Mouse (Mus musculus) stomach, embryonic 14.5 days (tissue): ENCODE results near the gene Mid1ip1. TPM values are rescaled to one million over a fixed set of nuclear protein-coding genes. Genes with fewer than 3 reads are reported as not detected.

Experiments used
- ATAC-seq: fragments of 200-750 bp; cut with Nextera tagmentation; 2 replicates; pipeline ENCODE4 v1.8.0; 2017; ENCODE audit warnings: low read depth, moderate TSS enrichment; ENCODE audit not compliant: insufficient number of reproducible peaks, insufficient read depth, low FRiP score
- H3K27ac ChIP-seq: fragments of 300-500 bp; sonication (generic); 2 replicates; pipeline ENCODE4 v1.5.1; 2014; ENCODE audit warnings: mild to moderate bottlenecking, low read length, moderate library complexity, mixed read lengths
- H3K27me3 ChIP-seq: fragments of 300-500 bp; sonication (generic); 2 replicates; pipeline ENCODE4 v1.6.1; 2014; ENCODE audit warnings: low read length, control low read depth, mixed read lengths; ENCODE audit not compliant: control insufficient read depth, insufficient read depth
- H3K36me3 ChIP-seq: fragments of 300-500 bp; sonication (generic); 2 replicates; pipeline ENCODE4 v1.6.1; 2014; ENCODE audit warnings: mild to moderate bottlenecking, control low read depth, low read length, moderate library complexity, mixed read lengths; ENCODE audit not compliant: control insufficient read depth, insufficient read depth
- H3K4me1 ChIP-seq: fragments of 300-500 bp; sonication (generic); 2 replicates; pipeline ENCODE4 v1.6.1; 2014; ENCODE audit warnings: low read length, control low read depth, mixed read lengths; ENCODE audit not compliant: control insufficient read depth, insufficient read depth
- H3K4me2 ChIP-seq: fragments of 300-500 bp; sonication (generic); replicated peaks from 2 replicates; pipeline ENCODE4 v1.6.1; 2014; ENCODE audit warnings: low read depth, low read length, control low read depth
- H3K4me3 ChIP-seq: fragments of 300-500 bp; sonication (generic); 2 replicates; pipeline ENCODE4 v1.5.1; 2014; ENCODE audit warnings: low read depth, low read length, control low read depth
- H3K9ac ChIP-seq: fragments of 300-500 bp; sonication (generic); replicated peaks from 2 replicates; pipeline ENCODE4 v1.6.1; 2014; ENCODE audit warnings: low read depth, mild to moderate bottlenecking, control low read depth, low read length, moderate library complexity, mixed read lengths
- H3K9me3 ChIP-seq: fragments of 300-500 bp; sonication (generic); 2 replicates; pipeline ENCODE4 v1.6.1; 2016; ENCODE audit warnings: low read depth, low read length, control low read depth; ENCODE audit not compliant: control insufficient read depth
- WGBS: fragments of 180-500 bp; shearing (Covaris S2); extraction: QIAGEN DNeasy Blood & Tissue Kit; methylation state at CpG from one replicate; pipeline ENCODE4 v1.1.7; 2014; 5-methylcytosine and 5-hydroxymethylcytosine counted together
- polyA plus RNA-seq: library from polyadenylated mRNA; unstranded; fragments of >200 nt; fragmentation: Nextera tagmentation; extraction: Ambion mirVana; gene quantifications from 2 replicates; pipeline ENCODE4 v1.2.1, GENCODE M21; 2014

The Mid1ip1 gene
- polyA plus RNA-seq, 1 experiment from 2014 or later, result 62.6 TPM

GRCm38 (mm10) chrX:10720391-10720790 lies 5.6 kb downstream of the Mid1ip1 start:
- no peak for ATAC-seq
- Histone ChIP-seq H3K27me3 (no peaks in the 10 kb centered on the region), H3K4me3 (no peak overlapping the region), H3K9ac (no peak overlapping the region), H3K4me1 (no peaks in the 10 kb centered on the region), H3K36me3 (no peaks in the 10 kb centered on the region), H3K9me3 (no peaks in the 10 kb centered on the region), H3K4me2 (peak overlapping the region; percentile 50; the same call in 1 of the 2 replicates), H3K27ac (no peak overlapping the region; the same call in 1 of the 2 replicates)
- 33% methylated on average over 6 of the region's 6 CpGs for WGBS

- no peaks in the 10 kb centered on the region for H3K27me3 ChIP-seq
- H3K4me3 ChIP-seq, result no peak overlapping the region
- no peak overlapping the region for H3K4me2 ChIP-seq
- no peaks in the 10 kb centered on the region for H3K9me3 ChIP-seq
- no peak overlapping the region for H3K9ac ChIP-seq
- WGBS, result 91% methylated on average over 1 of the region's 1 CpGs
- ATAC-seq, result no peak
- H3K4me1 ChIP-seq, result no peaks in the 10 kb centered on the region
- H3K27ac ChIP-seq, result no peak overlapping the region
- no peaks in the 10 kb centered on the region for H3K36me3 ChIP-seq
Measured at GRCm38 (mm10) chrX:10724571-10724970, 9.8 kb downstream of the Mid1ip1 start.

- no peaks in the 10 kb centered on the region for H3K36me3 ChIP-seq
- no peak for ATAC-seq
- no peak overlapping the region for H3K4me2 ChIP-seq
- H3K9me3 ChIP-seq, result no peaks in the 10 kb centered on the region
- H3K4me3 ChIP-seq, result no peak overlapping the region
- WGBS, result 30% methylated on average over 4 of the region's 6 CpGs
- H3K4me1 ChIP-seq, result no peaks in the 10 kb centered on the region
- H3K9ac ChIP-seq, result no peak overlapping the region
- H3K27ac ChIP-seq, result no peak overlapping the region
- no peaks in the 10 kb centered on the region for H3K27me3 ChIP-seq
Measured at GRCm38 (mm10) chrX:10729488-10729887, 14.7 kb downstream of the Mid1ip1 start.

GRCm38 (mm10) chrX:10734453-10734852 lies 19.6 kb downstream of the Mid1ip1 start:
- H3K9ac ChIP-seq, result no peak overlapping the region
- H3K4me1 ChIP-seq, result no peaks in the 10 kb centered on the region
- H3K36me3 ChIP-seq, result no peaks in the 10 kb centered on the region
- H3K4me3 ChIP-seq, result no peak overlapping the region
- ATAC-seq, result no peak
- H3K27me3 ChIP-seq, result no peaks in the 10 kb centered on the region
- H3K4me2 ChIP-seq, result no peak overlapping the region
- WGBS, result 23% methylated on average over 1 of the region's 1 CpGs
- H3K27ac ChIP-seq, result no peak overlapping the region; the same call in 1 of the 2 replicates
- no peaks in the 10 kb centered on the region for H3K9me3 ChIP-seq

- Histone ChIP-seq H3K36me3 (no peaks in the 10 kb centered on the region), H3K9me3 (no peaks in the 10 kb centered on the region), H3K4me2 (no peak overlapping the region), H3K9ac (no peak overlapping the region), H3K27ac (no peak overlapping the region), H3K27me3 (no peaks in the 10 kb centered on the region), H3K4me1 (no peaks in the 10 kb centered on the region), H3K4me3 (no peak overlapping the region)
- ATAC-seq, result no peak
- 88% methylated on average over 1 of the region's 1 CpGs for WGBS
Measured at GRCm38 (mm10) chrX:10734874-10735273, 20.1 kb downstream of the Mid1ip1 start.

- Histone ChIP-seq H3K4me2 (no peak overlapping the region), H3K4me3 (no peak overlapping the region), H3K4me1 (no peaks in the 10 kb centered on the region), H3K27ac (no peak overlapping the region), H3K36me3 (no peaks in the 10 kb centered on the region), H3K9me3 (no peaks in the 10 kb centered on the region), H3K9ac (no peak overlapping the region), H3K27me3 (no peaks in the 10 kb centered on the region)
- WGBS, result 74% methylated on average over 4 of the region's 4 CpGs
- no peak for ATAC-seq
Measured at GRCm38 (mm10) chrX:10758866-10759265, 44.1 kb downstream of the Mid1ip1 start.

- Histone ChIP-seq H3K4me3 (no peak overlapping the region), H3K9ac (no peak overlapping the region), H3K27ac (no peak overlapping the region), H3K9me3 (no peaks in the 10 kb centered on the region), H3K36me3 (no peaks in the 10 kb centered on the region), H3K4me1 (no peaks in the 10 kb centered on the region), H3K27me3 (no peaks in the 10 kb centered on the region), H3K4me2 (no peak overlapping the region)
- WGBS, result 71% methylated on average over 10 of the region's 10 CpGs
- ATAC-seq, result no peak
Measured at GRCm38 (mm10) chrX:10763476-10764016, 48.7 kb downstream of the Mid1ip1 start.

Other genes starting within 250 kb of the Mid1ip1 start
- 79.9 and 90.4 TPM in 2 replicates for gene Tspan7, start 229.9 kb upstream of the Mid1ip1 start, polyA plus RNA-seq